Mouse (Mus musculus): Measurements from ENCODE around the gene Eif4e2. TPM values are rescaled to one million over a fixed set of nuclear protein-coding genes. Genes with fewer than 3 reads are reported as not detected.

Eif4e2 gene
- polyA plus RNA-seq, 1 experiment from 2014 or later = 73.3 TPM

DNA sequence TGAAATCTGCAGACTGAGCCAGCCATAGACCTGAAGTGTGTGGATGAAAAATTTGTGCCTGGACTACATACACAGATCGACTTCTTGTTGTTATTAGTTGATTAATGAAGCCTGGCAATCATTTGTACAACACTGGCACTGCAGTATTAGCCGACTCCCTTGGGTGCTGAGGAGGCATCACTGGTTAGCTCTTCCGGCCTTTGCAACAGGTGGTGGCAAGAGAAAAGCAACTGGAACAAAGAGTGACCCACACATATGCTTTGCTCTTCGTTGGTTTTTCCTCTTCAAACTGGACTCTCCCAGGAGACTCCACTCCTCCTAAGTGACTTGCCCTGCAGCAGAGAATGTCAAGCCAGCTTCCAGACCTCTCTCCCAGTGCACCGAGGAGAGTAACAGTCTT, 9.9 kb upstream of the Eif4e2 start:
- 51% methylated on average over 5 of the region's 5 CpGs for WGBS (ENCODE audit: insufficient replicate concordance)
- Histone ChIP-seq H3K9me3 (replicated peaks) (no peaks in the 10 kb centered on the region), H3K27ac (replicated peaks) (no peak overlapping the region), H3K4me2 (no peak overlapping the region), H3K36me3 (replicated peaks) (no peaks in the 10 kb centered on the region), H3K9ac (no peak overlapping the region), H3K4me1 (replicated peaks) (no peaks in the 10 kb centered on the region; the same call in 1 of the 2 replicates), H3K4me3 (replicated peaks) (no peak overlapping the region), H3K27me3 (peaks cover 39% of the 10 kb centered on the region)
- no peak for ATAC-seq (ENCODE audit: insufficient read depth)

DNA sequence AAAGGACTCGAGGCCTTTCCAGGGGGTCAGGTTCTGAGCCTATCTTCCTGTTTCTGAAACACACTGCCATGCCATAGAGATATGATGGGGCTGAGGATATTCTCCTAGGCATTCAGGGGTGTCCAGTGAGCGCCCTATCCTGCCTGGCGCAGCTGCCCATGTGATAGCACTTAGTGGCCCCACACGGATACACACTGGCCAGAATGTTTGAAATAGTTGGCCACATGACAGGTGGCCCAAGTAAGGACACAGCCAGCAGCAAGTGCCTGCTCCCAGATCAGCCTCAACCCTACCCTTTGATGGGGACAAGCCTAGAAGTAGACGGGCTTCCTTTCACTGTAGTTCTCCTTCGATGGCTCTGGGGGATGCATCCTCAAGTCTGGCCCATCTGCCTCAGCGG, 9.2 kb upstream of the Eif4e2 start, which contains the start of gene Chrng:
Gene Chrng (plus strand): TSS at position 193 of the 400 bp plus-strand sequence.
- 68% methylated on average over 7 of the region's 7 CpGs for WGBS (ENCODE audit: insufficient replicate concordance)
- ATAC-seq (ENCODE audit: insufficient read depth) = no peak
- no peaks in the 10 kb centered on the region for H3K36me3 ChIP-seq (replicated peaks)

DNA sequence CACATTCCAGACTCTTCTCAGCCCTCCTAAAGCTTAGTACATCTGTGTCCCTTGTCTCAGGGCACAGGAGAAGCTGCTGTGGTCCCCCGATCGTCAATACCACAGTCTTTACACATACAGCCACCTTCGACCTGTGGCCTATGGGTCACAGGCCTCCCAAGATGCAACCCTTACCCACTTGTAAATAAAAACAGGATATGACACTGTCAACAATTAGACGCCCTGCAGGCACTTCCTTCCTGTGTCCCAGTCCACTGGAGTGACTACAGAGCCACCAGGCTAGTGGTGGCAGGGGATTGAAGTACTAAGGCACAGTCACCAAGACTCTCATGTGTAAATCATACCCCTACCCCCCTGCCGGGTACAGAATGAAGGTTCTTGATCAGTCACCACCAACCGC, 8.7 kb upstream of the Eif4e2 start:
- no peaks in the 10 kb centered on the region for H3K36me3 ChIP-seq (replicated peaks)
- no peak overlapping the region for H3K9ac ChIP-seq
- H3K4me2 ChIP-seq = no peak overlapping the region
- no peak for ATAC-seq (ENCODE audit: insufficient read depth)
- H3K4me3 ChIP-seq (replicated peaks) = no peak overlapping the region
- no peak overlapping the region for H3K27ac ChIP-seq (replicated peaks)
- H3K9me3 ChIP-seq (replicated peaks) = no peaks in the 10 kb centered on the region
- no peaks in the 10 kb centered on the region; the same call in 1 of the 2 replicates for H3K4me1 ChIP-seq (replicated peaks)
- WGBS (ENCODE audit: insufficient replicate concordance) = 37% methylated on average over 6 of the region's 6 CpGs
- peaks cover 44% of the 10 kb centered on the region for H3K27me3 ChIP-seq

More for the DNA sequence above, 9.2 kb upstream of the Eif4e2 start, which contains the start of gene Chrng:
- no peaks in the 10 kb centered on the region; the same call in 1 of the 2 replicates for H3K4me1 ChIP-seq (replicated peaks)
- no peak within 1 kb of the TSS for H3K27ac ChIP-seq (replicated peaks)
- no peak within 1 kb of the TSS for H3K4me2 ChIP-seq
- peaks cover 44% of the 10 kb centered on the region for H3K27me3 ChIP-seq
- H3K9ac ChIP-seq = no peak within 1 kb of the TSS
- no peak within 1 kb of the TSS for H3K4me3 ChIP-seq (replicated peaks)
- no peaks in the 10 kb centered on the region for H3K9me3 ChIP-seq (replicated peaks)

DNA sequence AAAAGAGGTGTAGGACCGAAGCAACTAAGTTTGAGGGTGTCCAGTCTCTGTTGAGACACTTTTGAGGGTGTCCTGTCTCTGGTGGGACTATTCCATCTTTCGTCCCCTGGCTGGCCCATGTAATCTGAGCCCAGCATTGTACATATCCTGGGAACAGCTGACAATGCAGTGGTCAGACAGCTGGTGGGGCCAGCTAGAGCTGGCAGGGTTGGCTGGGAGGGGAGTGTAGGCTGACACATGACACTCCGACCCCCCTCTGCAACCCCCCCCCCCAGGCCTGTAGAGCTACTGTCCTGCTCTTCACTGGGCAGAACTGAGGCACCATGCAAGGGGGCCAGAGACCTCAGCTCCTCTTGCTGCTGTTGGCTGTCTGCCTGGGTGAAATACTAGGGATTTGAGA, 8.2 kb upstream of the Eif4e2 start:
- no peak overlapping the region for H3K4me2 ChIP-seq
- no peaks in the 10 kb centered on the region for H3K9me3 ChIP-seq (replicated peaks)
- 36% methylated on average over 3 of the region's 3 CpGs for WGBS (ENCODE audit: insufficient replicate concordance)
- H3K4me3 ChIP-seq (replicated peaks) = no peak overlapping the region
- no peaks in the 10 kb centered on the region for H3K36me3 ChIP-seq (replicated peaks)
- H3K27me3 ChIP-seq = peaks cover 44% of the 10 kb centered on the region
- H3K4me1 ChIP-seq (replicated peaks) = no peaks in the 10 kb centered on the region; the same call in 1 of the 2 replicates
- H3K9ac ChIP-seq = no peak overlapping the region
- no peak overlapping the region for H3K27ac ChIP-seq (replicated peaks)
- ATAC-seq (ENCODE audit: insufficient read depth) = no peak

DNA sequence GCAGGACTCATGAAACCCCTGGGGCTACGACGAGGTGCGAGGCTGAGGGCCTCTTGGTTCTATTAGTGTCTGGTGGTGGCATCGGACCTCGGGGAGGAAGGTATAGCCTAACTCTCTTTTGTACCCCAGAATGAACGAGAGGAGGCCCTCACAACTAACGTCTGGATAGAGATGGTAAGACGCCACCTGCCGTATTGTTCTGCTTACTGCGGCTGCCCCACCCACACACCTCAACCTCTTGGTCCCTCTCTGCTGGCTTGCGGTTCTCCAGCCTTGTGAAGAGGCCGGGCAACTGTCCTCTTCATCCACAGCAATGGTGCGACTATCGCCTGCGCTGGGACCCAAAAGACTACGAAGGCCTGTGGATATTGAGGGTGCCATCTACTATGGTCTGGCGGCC, 7.4 kb upstream of the Eif4e2 start:
- no peaks in the 10 kb centered on the region; the same call in 1 of the 2 replicates for H3K4me1 ChIP-seq (replicated peaks)
- no peaks in the 10 kb centered on the region for H3K36me3 ChIP-seq (replicated peaks)
- H3K4me3 ChIP-seq (replicated peaks) = no peak overlapping the region
- H3K9ac ChIP-seq = no peak overlapping the region
- no peak overlapping the region for H3K27ac ChIP-seq (replicated peaks)
- H3K9me3 ChIP-seq (replicated peaks) = no peaks in the 10 kb centered on the region
- peaks cover 44% of the 10 kb centered on the region for H3K27me3 ChIP-seq
- H3K4me2 ChIP-seq = no peak overlapping the region
- no peak for ATAC-seq (ENCODE audit: insufficient read depth)
- 19% methylated on average over 17 of the region's 17 CpGs for WGBS (ENCODE audit: insufficient replicate concordance)

DNA sequence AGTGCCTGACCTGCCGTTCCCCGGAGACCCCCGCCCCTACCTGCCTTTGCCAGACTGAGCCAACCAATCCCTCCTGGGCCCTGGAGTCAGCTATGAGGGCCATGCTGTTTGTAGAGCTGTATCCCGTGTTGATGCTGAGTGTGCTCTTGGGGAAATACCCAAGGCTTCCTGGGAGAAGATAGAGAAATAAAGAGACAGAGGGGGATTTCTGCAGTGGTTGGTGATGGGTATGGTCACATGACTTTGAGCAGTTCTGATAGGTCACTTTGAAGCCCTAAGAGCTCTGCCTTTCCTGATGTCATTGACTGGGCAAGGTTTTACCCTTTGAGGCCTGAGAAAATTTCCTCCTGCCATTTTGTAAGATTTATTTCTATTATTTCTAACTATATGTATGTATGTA, 2.3 kb upstream of the Eif4e2 start:
- Histone ChIP-seq H3K4me2 (no peak overlapping the region), H3K27me3 (peaks cover 28% of the 10 kb centered on the region), H3K9ac (no peak overlapping the region), H3K27ac (replicated peaks) (no peak overlapping the region), H3K4me1 (replicated peaks) (peaks cover 28% of the 10 kb centered on the region), H3K4me3 (replicated peaks) (no peak overlapping the region), H3K36me3 (replicated peaks) (no peaks in the 10 kb centered on the region), H3K9me3 (replicated peaks) (no peaks in the 10 kb centered on the region)
- 64% methylated on average over 4 of the region's 4 CpGs for WGBS (ENCODE audit: insufficient replicate concordance)
- no peak for ATAC-seq (ENCODE audit: insufficient read depth)

DNA sequence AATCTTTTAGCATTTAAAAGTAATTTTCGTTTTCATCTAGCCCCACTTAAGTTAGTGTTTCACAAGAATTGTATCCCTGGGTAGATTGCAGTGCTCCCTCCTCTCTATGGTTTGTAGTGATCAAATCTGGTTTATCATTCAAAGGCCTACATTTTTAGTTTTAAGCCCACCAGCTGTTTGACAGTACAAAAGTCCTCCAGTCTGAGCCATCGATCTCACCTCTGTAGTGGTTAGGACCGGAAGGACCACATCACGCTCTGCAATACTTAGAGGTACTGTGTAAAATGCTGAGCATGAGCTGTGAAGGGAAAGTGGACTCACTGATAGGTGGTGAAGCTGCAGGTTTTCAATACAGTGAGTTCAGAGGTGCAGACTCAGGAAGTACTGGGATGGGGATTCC, 1.0 kb downstream of the Eif4e2 start:
- no peaks in the 10 kb centered on the region for H3K9me3 ChIP-seq (replicated peaks)
- H3K9ac ChIP-seq = peak overlapping the region; percentile 100
- H3K4me2 ChIP-seq = peak overlapping the region; percentile 87
- peaks cover 15% of the 10 kb centered on the region for H3K36me3 ChIP-seq (replicated peaks)
- ATAC-seq (ENCODE audit: insufficient read depth) = no peak
- H3K27ac ChIP-seq (replicated peaks) = peak overlapping the region; percentile 99
- no peaks in the 10 kb centered on the region for H3K27me3 ChIP-seq
- peaks cover 46% of the 10 kb centered on the region for H3K4me1 ChIP-seq (replicated peaks)
- WGBS (ENCODE audit: insufficient replicate concordance) = 4% methylated on average over 4 of the region's 4 CpGs
- H3K4me3 ChIP-seq (replicated peaks) = peak overlapping the region; percentile 99

DNA sequence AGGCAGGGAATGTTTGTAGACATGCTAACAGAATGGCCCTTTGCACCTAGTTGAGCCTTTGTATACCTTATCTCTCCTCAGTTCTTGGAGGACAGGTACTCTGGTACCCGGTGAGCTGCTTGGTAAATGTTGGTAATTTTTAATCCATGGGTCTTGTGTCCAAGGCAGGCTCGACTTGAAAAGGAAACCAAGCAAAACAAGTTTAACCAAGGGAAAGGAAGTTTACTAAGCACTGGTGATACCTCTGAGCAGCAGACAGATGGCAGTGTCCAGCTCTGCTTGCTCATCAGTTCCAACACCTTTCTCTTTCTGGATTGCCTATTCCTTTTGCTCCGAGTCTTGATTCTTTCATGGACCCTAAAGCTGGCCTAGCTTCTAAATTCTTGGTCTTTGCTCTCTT, 4.2 kb downstream of the Eif4e2 start:
- WGBS (ENCODE audit: insufficient replicate concordance) = 49% methylated on average over 3 of the region's 3 CpGs

DNA sequence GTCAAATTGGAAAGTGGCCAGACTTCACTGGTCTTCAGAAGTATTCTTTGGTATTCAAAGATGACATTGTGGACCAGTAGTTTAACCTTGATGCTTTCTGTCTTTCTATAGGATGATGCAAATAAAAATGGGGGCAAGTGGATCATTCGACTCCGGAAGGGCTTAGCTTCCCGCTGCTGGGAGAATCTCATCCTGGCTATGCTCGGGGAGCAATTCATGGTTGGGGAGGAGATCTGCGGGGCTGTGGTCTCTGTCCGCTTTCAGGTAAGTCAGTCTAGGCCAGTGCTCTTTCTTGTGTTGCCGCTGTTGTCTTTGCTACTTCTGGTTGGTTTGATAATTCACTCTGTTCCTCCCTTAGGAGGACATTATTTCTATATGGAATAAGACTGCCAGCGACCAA, 12.0 kb downstream of the Eif4e2 start:
- Histone ChIP-seq H3K27me3 (no peaks in the 10 kb centered on the region), H3K9ac (no peak overlapping the region), H3K27ac (replicated peaks) (no peak overlapping the region), H3K9me3 (replicated peaks) (no peaks in the 10 kb centered on the region), H3K4me2 (no peak overlapping the region), H3K4me1 (replicated peaks) (0 out of 2 replicates have a peak, but pooled peaks cover 3% of the 10 kb centered on the region), H3K36me3 (replicated peaks) (peaks cover 94% of the 10 kb centered on the region), H3K4me3 (replicated peaks) (no peak overlapping the region)
- WGBS (ENCODE audit: insufficient replicate concordance) = 91% methylated on average over 8 of the region's 8 CpGs
- ATAC-seq (ENCODE audit: insufficient read depth) = no peak

More for the DNA sequence above, 4.2 kb downstream of the Eif4e2 start:
- H3K9ac ChIP-seq = no peak overlapping the region
- H3K4me1 ChIP-seq (replicated peaks) = peaks cover 44% of the 10 kb centered on the region
- peaks cover 46% of the 10 kb centered on the region for H3K36me3 ChIP-seq (replicated peaks)
- no peak overlapping the region; the same call in 1 of the 2 replicates for H3K4me2 ChIP-seq
- no peaks in the 10 kb centered on the region for H3K27me3 ChIP-seq
- no peak overlapping the region for H3K4me3 ChIP-seq (replicated peaks)
- no peak for ATAC-seq (ENCODE audit: insufficient read depth)
- no peaks in the 10 kb centered on the region for H3K9me3 ChIP-seq (replicated peaks)
- H3K27ac ChIP-seq (replicated peaks) = 0 out of 2 replicates have a peak overlapping the region, but pooled peaks have one; percentile 7

DNA sequence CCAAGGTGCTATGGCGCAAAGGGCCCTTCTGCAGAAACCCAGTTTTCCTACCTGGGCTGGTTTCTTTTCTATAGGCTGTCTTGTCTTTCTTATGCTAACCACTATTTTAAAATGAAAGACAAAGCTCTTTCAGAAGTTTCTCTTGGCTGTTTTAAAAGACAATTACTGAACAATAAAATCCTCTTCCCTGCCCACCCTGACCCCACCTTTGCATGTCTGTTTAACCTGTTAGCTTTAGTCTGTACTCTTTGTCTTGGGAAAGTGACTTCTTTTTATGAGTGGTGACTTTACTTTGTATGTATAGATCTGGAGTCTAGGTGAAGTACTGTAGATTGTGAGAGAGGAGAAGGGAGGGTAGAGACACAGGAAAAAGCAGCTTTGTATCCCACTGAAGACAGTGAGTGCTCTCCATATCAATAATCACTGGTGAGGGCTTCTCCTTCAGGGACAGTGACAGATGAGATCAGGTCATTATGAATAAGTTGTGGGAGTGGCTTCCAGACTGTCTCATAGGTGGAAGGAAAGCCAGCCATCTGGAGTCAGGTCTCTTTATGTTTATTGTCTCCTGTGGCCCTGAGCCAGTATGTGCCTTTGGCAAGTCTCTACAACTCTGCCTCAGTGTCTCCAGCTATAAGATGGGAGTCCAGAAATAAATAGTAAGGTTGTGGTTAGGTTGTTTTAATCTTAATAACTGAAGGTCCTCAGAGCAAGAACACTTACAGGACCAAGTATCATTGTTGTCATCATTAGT, 12.9 kb downstream of the Eif4e2 start:
- Histone ChIP-seq H3K36me3 (replicated peaks) (peaks cover 89% of the 10 kb centered on the region), H3K4me1 (replicated peaks) (0 out of 2 replicates have a peak, but pooled peaks cover 3% of the 10 kb centered on the region), H3K27ac (replicated peaks) (no peak overlapping the region), H3K4me2 (no peak overlapping the region), H3K27me3 (no peaks in the 10 kb centered on the region), H3K4me3 (replicated peaks) (no peak overlapping the region), H3K9me3 (replicated peaks) (no peaks in the 10 kb centered on the region), H3K9ac (no peak overlapping the region)
- ATAC-seq (ENCODE audit: insufficient read depth) = no peak
- WGBS (ENCODE audit: insufficient replicate concordance) = 88% methylated on average over 1 of the region's 1 CpGs

DNA sequence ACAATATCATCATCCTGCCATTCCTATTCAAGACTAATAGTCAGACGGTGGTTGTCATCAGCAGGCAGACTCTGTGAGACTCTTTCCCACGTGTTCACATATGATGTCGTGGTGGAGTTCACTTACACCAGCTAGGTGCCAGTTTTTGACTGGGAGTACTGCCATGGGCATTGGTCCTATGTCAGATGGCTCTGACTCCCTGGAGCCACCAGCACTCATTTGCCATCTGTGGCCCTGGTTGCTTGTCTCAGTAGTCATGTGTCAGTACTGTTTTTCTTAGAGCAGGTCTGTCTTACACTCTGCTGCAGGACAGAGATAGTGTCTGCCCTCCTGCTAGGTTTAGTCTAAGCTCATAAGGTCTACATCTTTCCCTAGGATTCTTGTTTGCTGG, 13.4 kb downstream of the Eif4e2 start:
- Histone ChIP-seq H3K4me3 (replicated peaks) (no peak overlapping the region), H3K36me3 (replicated peaks) (peaks cover 88% of the 10 kb centered on the region), H3K4me1 (replicated peaks) (0 out of 2 replicates have a peak, but pooled peaks cover 3% of the 10 kb centered on the region), H3K9me3 (replicated peaks) (no peaks in the 10 kb centered on the region), H3K27me3 (no peaks in the 10 kb centered on the region), H3K27ac (replicated peaks) (no peak overlapping the region), H3K9ac (no peak overlapping the region), H3K4me2 (no peak overlapping the region)
- 75% methylated on average over 3 of the region's 3 CpGs for WGBS (ENCODE audit: insufficient replicate concordance)
- ATAC-seq (ENCODE audit: insufficient read depth) = no peak

Data from liver, embryonic 15.5 days (tissue).